Mouse (Mus musculus) limb, embryonic 13.5 days (tissue): ENCODE results near the gene Dgat2l6. TPM values are rescaled to one million over a fixed set of nuclear protein-coding genes. Genes with fewer than 3 reads are reported as not detected.

Experiments
- ATAC-seq: fragments of 200-750 bp; cut with Nextera tagmentation; 2 replicates; pipeline ENCODE4 v1.8.0; 2017; ENCODE audit warnings: low read depth, moderate number of reproducible peaks, moderate TSS enrichment; ENCODE audit not compliant: low FRiP score
- H3K27ac ChIP-seq: fragments of 300-500 bp; sonication (generic); 2 replicates; pipeline ENCODE4 v1.5.1; 2015; ENCODE audit warnings: inconsistent platforms, mild to moderate bottlenecking, moderate library complexity
- H3K27me3 ChIP-seq: fragments of 300-500 bp; sonication (generic); 2 replicates; pipeline ENCODE4 v1.6.1; 2015; ENCODE audit warnings: mild to moderate bottlenecking, inconsistent platforms
- H3K36me3 ChIP-seq: fragments of 300-500 bp; sonication (generic); 2 replicates; pipeline ENCODE4 v1.6.1; 2015; ENCODE audit warnings: inconsistent platforms, mild to moderate bottlenecking, moderate library complexity
- H3K4me1 ChIP-seq: fragments of 300-500 bp; sonication (generic); 2 replicates; pipeline ENCODE4 v1.6.1; 2015; ENCODE audit warnings: inconsistent platforms
- H3K4me2 ChIP-seq: fragments of 300-500 bp; sonication (generic); replicated peaks from 2 replicates; pipeline ENCODE4 v1.6.1; 2015; ENCODE audit warnings: inconsistent platforms, mild to moderate bottlenecking, moderate library complexity
- H3K4me3 ChIP-seq: fragments of 300-500 bp; sonication (generic); 2 replicates; pipeline ENCODE4 v1.5.1; 2015; ENCODE audit warnings: moderate library complexity, mild to moderate bottlenecking, inconsistent platforms
- H3K9ac ChIP-seq: fragments of 300-500 bp; sonication (generic); 2 replicates; pipeline ENCODE4 v1.6.1; 2015; ENCODE audit warnings: mild to moderate bottlenecking, inconsistent platforms
- H3K9me3 ChIP-seq: fragments of 300-500 bp; sonication (generic); 2 replicates; pipeline ENCODE4 v1.6.1; 2016; ENCODE audit warnings: inconsistent platforms
- WGBS: fragments of 180-500 bp; shearing (Covaris S2); methylation state at CpG from one replicate; pipeline ENCODE4 v1.1.7; 2015; 5-methylcytosine and 5-hydroxymethylcytosine counted together
- polyA plus RNA-seq: library from polyadenylated mRNA; unstranded; fragments of >200 nt; fragmentation: Nextera tagmentation; extraction: Ambion mirVana; gene quantifications from 2 replicates; pipeline ENCODE4 v1.2.1, GENCODE M21; 2015

Dgat2l6 gene
- polyA plus RNA-seq, 1 experiment from 2014 or later: not detected

DNA sequence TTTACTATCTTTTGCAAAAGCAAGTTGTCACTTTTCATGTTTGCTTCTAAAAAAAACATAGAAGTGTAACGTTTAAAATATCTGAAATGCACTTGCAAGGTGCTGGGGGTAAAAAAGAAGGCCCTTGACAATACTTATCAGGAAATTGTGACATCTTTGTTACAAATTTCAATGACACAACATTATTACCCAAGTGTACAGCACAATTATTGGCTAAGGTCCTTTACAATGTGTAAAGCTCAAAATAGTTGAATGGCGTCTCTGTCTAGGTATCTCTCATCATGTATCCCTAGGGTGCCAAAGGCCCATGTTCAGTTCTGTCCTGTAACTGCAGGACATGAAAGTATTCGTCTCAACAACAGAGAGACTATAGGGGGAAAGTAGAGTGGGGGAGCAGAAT lies 31.4 kb downstream of the Dgat2l6 start:
- H3K9ac ChIP-seq: no peak overlapping the region
- WGBS: 82% methylated on average over 3 of the region's 3 CpGs
- H3K27ac ChIP-seq: no peak overlapping the region
- no peak overlapping the region for H3K4me3 ChIP-seq
- peaks cover 13% of the 10 kb centered on the region; the same call in 1 of the 2 replicates for H3K27me3 ChIP-seq
- ATAC-seq: no peak
- no peak overlapping the region for H3K4me2 ChIP-seq
- no peaks in the 10 kb centered on the region for H3K36me3 ChIP-seq
- no peaks in the 10 kb centered on the region for H3K4me1 ChIP-seq
- H3K9me3 ChIP-seq: no peaks in the 10 kb centered on the region

GRCm38 (mm10) chrX:100565696-100566095 lies 41.1 kb downstream of the Dgat2l6 start:
- Histone ChIP-seq H3K4me3 (no peak overlapping the region), H3K27ac (no peak overlapping the region), H3K4me2 (no peak overlapping the region), H3K9ac (no peak overlapping the region), H3K36me3 (no peaks in the 10 kb centered on the region), H3K27me3 (no peaks in the 10 kb centered on the region), H3K4me1 (no peaks in the 10 kb centered on the region), H3K9me3 (no peaks in the 10 kb centered on the region)
- ATAC-seq: no peak
- WGBS: 78% methylated on average over 3 of the region's 3 CpGs

GRCm38 (mm10) chrX:100571951-100572350 lies 47.3 kb downstream of the Dgat2l6 start, which contains the start of gene Awat1:
Gene Awat1 (plus strand): TSS chrX:100572251.
- peaks cover 13% of the 10 kb centered on the region; the same call in 1 of the 2 replicates for H3K27me3 ChIP-seq
- no peaks in the 10 kb centered on the region for H3K36me3 ChIP-seq
- no peaks in the 10 kb centered on the region for H3K4me1 ChIP-seq
- no peak within 1 kb of the TSS for H3K4me3 ChIP-seq
- no peak within 1 kb of the TSS for H3K27ac ChIP-seq
- no peak within 1 kb of the TSS for H3K4me2 ChIP-seq
- ATAC-seq: no peak
- WGBS: 86% methylated on average over 1 of the region's 1 CpGs
- H3K9me3 ChIP-seq: no peaks in the 10 kb centered on the region
- H3K9ac ChIP-seq: no peak within 1 kb of the TSS

GRCm38 (mm10) chrX:100594791-100595190 lies 70.2 kb downstream of the Dgat2l6 start, which contains the start of gene P2ry4:
Gene P2ry4 (minus strand): TSS chrX:100594869.
- Histone ChIP-seq H3K36me3 (no peaks in the 10 kb centered on the region), H3K27me3 (peaks cover 34% of the 10 kb centered on the region), H3K9me3 (no peaks in the 10 kb centered on the region), H3K4me2 (no peak within 1 kb of the TSS), H3K9ac (no peak within 1 kb of the TSS), H3K4me3 (no peak within 1 kb of the TSS), H3K4me1 (no peaks in the 10 kb centered on the region), H3K27ac (no peak within 1 kb of the TSS)
- ATAC-seq: no peak
- WGBS: 70% methylated on average over 4 of the region's 4 CpGs

Other genes with a start within 250 kb of the Dgat2l6 start
- gene Otud6a, start 95.8 kb upstream of the Dgat2l6 start, polyA plus RNA-seq: not detected in 2 replicates
- gene Awat2, start 82.1 kb upstream of the Dgat2l6 start, polyA plus RNA-seq: 0.77 and 0.89 TPM in 2 replicates
- gene Igbp1, start 30.5 kb upstream of the Dgat2l6 start, polyA plus RNA-seq: 37.2 and 40.7 TPM in 2 replicates
- gene Awat1, start 47.4 kb downstream of the Dgat2l6 start, polyA plus RNA-seq: not detected in 2 replicates
- gene P2ry4, start 70.0 kb downstream of the Dgat2l6 start, polyA plus RNA-seq: not detected in 2 replicates
- gene Arr3, start 80.7 kb downstream of the Dgat2l6 start, polyA plus RNA-seq: not detected in 2 replicates
- gene Kif4, start 100.9 kb downstream of the Dgat2l6 start, polyA plus RNA-seq: 29.4 and 30.7 TPM in 2 replicates
- 118 and 124 TPM in 2 replicates for gene Pdzd11, start 101.7 kb downstream of the Dgat2l6 start, polyA plus RNA-seq
- 2.7 and 3.3 TPM in 2 replicates for gene Gdpd2, start 205.0 kb downstream of the Dgat2l6 start, polyA plus RNA-seq
- gene Dlg3, start 242.9 kb downstream of the Dgat2l6 start, polyA plus RNA-seq: 4.9 and 5.4 TPM in 2 replicates